Mouse (Mus musculus) heart, embryonic 12.5 days (tissue): ENCODE measurements around the gene Dupd1. TPM values are rescaled to one million over a fixed set of nuclear protein-coding genes. Genes with fewer than 3 reads are reported as not detected.

Source experiments
- ATAC-seq: fragments of 200-750 bp; cut with Nextera tagmentation; 2 replicates; pipeline ENCODE4 v1.8.0; 2017; ENCODE audit warnings: moderate TSS enrichment, moderate library complexity; ENCODE audit not compliant: insufficient number of reproducible peaks, low FRiP score
- H3K27ac ChIP-seq: fragments of 300-500 bp; sonication (generic); 2 replicates; pipeline ENCODE4 v1.5.1; 2016; ENCODE audit warnings: mild to moderate bottlenecking, moderate library complexity; ENCODE audit not compliant: poor library complexity, severe bottlenecking
- H3K27me3 ChIP-seq: fragments of 300-500 bp; sonication (generic); replicated peaks from 2 replicates; pipeline ENCODE4 v1.6.1; 2016; ENCODE audit warnings: mild to moderate bottlenecking, moderate library complexity
- H3K36me3 ChIP-seq: fragments of 300-500 bp; sonication (generic); 2 replicates; pipeline ENCODE4 v1.6.1; 2016; ENCODE audit warnings: mild to moderate bottlenecking, moderate library complexity
- H3K4me1 ChIP-seq: fragments of 300-500 bp; sonication (generic); replicated peaks from 2 replicates; pipeline ENCODE4 v1.6.1; 2016; ENCODE audit warnings: mild to moderate bottlenecking
- H3K4me2 ChIP-seq: fragments of 300-500 bp; sonication (generic); 2 replicates; pipeline ENCODE4 v1.6.1; 2016; ENCODE audit warnings: mild to moderate bottlenecking, moderate library complexity
- H3K4me3 ChIP-seq: fragments of 300-500 bp; sonication (generic); 2 replicates; pipeline ENCODE4 v1.5.1; 2016; ENCODE audit warnings: mild to moderate bottlenecking
- H3K9ac ChIP-seq: fragments of 300-500 bp; sonication (generic); 2 replicates; pipeline ENCODE4 v1.6.1; 2016; ENCODE audit warnings: mild to moderate bottlenecking, moderate library complexity
- H3K9me3 ChIP-seq: fragments of 300-500 bp; sonication (generic); replicated peaks from 2 replicates; pipeline ENCODE4 v1.6.1; 2016; ENCODE audit warnings: mild to moderate bottlenecking, moderate library complexity
- WGBS: fragments of 180-500 bp; shearing (Covaris S2); methylation state at CpG from one replicate; pipeline ENCODE4 v1.1.7; 2016; 5-methylcytosine and 5-hydroxymethylcytosine counted together
- polyA plus RNA-seq: library from polyadenylated mRNA; unstranded; fragments of >200 nt; fragmentation: Nextera tagmentation; extraction: Ambion mirVana; gene quantifications from 2 replicates; pipeline ENCODE4 v1.2.1, GENCODE M21; 2016

Gene Dupd1
- polyA plus RNA-seq, 1 experiment from 2014 or later: 0.23 TPM

DNA sequence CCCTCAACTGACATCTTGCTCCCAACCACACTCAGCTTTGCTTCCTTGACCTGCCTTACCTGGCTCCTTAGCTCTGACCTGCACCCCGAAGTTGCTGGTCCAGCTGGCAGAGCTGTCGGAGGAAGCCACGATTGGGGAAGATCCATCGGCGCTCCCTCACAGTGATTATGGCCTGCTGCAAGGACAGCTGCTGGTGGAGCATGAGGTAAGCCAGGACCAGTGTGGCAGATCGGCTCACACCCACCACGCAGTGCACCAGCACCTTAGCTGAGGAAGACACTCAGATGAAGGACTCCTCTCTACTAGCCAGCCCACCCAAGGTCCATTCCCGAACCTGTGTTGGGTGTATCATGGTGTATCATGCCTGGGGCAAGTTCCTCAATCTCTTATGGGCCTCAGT, 31.9 kb upstream of the Dupd1 start:
- Histone ChIP-seq H3K9me3 (no peaks in the 10 kb centered on the region), H3K27ac (no peak overlapping the region), H3K9ac (no peak overlapping the region), H3K36me3 (no peaks in the 10 kb centered on the region), H3K4me1 (no peaks in the 10 kb centered on the region; the same call in 1 of the 2 replicates), H3K4me3 (no peak overlapping the region), H3K27me3 (0 out of 2 replicates have a peak, but pooled peaks cover 3% of the 10 kb centered on the region), H3K4me2 (no peak overlapping the region)
- ATAC-seq: no peak
- 80% methylated on average over 8 of the region's 8 CpGs for WGBS

DNA sequence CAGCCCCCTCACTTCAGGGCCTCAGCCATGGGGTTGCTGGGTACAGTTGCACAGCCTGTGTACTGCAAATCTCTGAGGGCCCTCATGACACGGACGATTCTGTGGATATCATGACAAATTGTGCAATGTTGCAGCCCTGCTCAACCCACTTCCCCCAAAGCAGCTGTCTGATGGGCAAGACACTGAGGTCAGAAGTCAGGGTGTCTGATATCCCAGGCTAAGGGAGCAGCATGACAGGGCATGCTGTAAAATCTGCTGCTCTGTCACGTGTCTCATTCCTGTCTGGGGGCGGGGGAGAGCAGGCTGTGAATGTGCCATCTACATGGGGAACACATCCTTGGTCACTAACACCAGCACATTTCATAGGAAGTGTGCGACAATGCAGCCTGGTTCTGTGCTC, 30.8 kb upstream of the Dupd1 start:
- no peak overlapping the region for H3K4me2 ChIP-seq
- ATAC-seq: no peak
- WGBS: 59% methylated on average over 5 of the region's 5 CpGs
- H3K9me3 ChIP-seq: no peaks in the 10 kb centered on the region
- no peak overlapping the region for H3K4me3 ChIP-seq
- H3K27ac ChIP-seq: no peak overlapping the region
- H3K4me1 ChIP-seq: no peaks in the 10 kb centered on the region; the same call in 1 of the 2 replicates
- 0 out of 2 replicates have a peak, but pooled peaks cover 6% of the 10 kb centered on the region for H3K27me3 ChIP-seq
- no peaks in the 10 kb centered on the region for H3K36me3 ChIP-seq
- 0 out of 2 replicates have a peak overlapping the region, but pooled peaks have one; percentile 44 for H3K9ac ChIP-seq

DNA sequence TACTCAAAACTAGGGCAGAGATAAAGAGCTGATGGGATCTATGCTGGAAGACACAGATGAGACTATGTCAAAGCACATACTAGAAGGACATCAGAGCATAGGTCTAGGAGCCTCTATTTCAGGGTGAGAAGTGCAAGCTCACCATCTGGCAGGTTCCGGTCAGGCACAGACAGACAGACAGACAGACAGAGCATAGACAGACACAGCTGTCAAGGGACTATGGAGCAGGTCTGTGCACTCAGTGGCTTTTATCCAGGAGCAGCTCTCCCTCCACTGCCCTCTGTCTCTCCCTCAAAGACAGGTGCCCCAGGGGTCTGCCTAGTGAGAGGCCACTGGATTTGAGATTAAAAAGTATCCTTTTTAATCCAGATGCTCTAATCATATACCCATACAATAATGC, 29.8 kb upstream of the Dupd1 start:
- Histone ChIP-seq H3K27ac (no peak overlapping the region), H3K36me3 (no peaks in the 10 kb centered on the region), H3K4me3 (no peak overlapping the region), H3K27me3 (0 out of 2 replicates have a peak, but pooled peaks cover 9% of the 10 kb centered on the region), H3K4me1 (no peaks in the 10 kb centered on the region; the same call in 1 of the 2 replicates), H3K9ac (no peak overlapping the region), H3K4me2 (no peak overlapping the region), H3K9me3 (no peaks in the 10 kb centered on the region)
- WGBS: 76% methylated on average over 1 of the region's 1 CpGs
- no peak for ATAC-seq

DNA sequence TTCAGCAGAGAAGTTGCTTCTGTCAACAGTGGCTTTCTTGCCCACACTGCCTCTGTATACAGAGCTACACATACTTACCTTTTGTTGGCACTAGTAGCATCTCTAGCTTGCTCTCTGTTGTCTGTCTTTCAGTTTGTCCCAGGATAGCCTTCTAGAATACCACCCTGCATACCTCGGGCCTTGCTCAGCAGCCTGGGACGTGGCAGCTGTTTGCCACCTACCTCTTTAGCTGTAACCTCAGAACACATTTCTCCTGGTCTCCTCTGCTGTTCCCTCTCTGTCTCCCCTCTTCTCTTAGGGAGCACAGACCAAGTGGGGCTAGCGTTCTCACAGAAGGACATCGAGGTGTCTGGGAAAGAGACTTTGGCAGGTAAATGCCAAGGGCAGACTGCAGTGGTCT, 28.1 kb upstream of the Dupd1 start:
- H3K27ac ChIP-seq: no peak overlapping the region
- no peak overlapping the region for H3K9ac ChIP-seq
- no peaks in the 10 kb centered on the region for H3K9me3 ChIP-seq
- no peaks in the 10 kb centered on the region for H3K4me1 ChIP-seq
- H3K4me3 ChIP-seq: no peak overlapping the region
- H3K4me2 ChIP-seq: no peak overlapping the region
- WGBS: 88% methylated on average over 4 of the region's 4 CpGs
- no peak for ATAC-seq
- H3K27me3 ChIP-seq: 0 out of 2 replicates have a peak, but pooled peaks cover 9% of the 10 kb centered on the region
- H3K36me3 ChIP-seq: no peaks in the 10 kb centered on the region

DNA sequence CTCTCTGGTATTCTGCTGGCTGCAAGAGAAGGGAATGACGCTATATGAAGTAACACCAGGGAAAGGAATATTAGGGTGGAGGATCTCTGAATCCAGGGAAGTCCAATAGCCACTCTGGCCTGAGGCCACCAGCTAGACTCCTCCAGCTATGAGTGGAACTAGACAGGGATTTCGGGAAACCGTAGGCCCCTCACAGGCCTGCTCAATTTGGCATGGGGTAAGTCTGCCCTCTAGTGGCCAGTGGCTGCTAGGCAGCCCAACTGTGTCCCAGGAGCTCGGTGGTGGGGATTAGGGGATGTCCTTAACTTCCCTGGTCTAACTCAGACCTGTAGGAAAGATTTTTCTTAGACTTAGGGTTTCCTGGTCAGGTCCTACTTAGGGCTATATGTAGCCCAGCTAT, 27.4 kb upstream of the Dupd1 start:
- H3K27ac ChIP-seq: no peak overlapping the region
- no peak overlapping the region for H3K4me3 ChIP-seq
- no peak overlapping the region for H3K4me2 ChIP-seq
- 0 out of 2 replicates have a peak, but pooled peaks cover 9% of the 10 kb centered on the region for H3K27me3 ChIP-seq
- no peaks in the 10 kb centered on the region for H3K9me3 ChIP-seq
- WGBS: 18% methylated on average over 4 of the region's 4 CpGs
- no peaks in the 10 kb centered on the region for H3K4me1 ChIP-seq
- ATAC-seq: peak; percentile 64; the same call in 1 of the 2 replicates
- no peaks in the 10 kb centered on the region for H3K36me3 ChIP-seq
- H3K9ac ChIP-seq: no peak overlapping the region

DNA sequence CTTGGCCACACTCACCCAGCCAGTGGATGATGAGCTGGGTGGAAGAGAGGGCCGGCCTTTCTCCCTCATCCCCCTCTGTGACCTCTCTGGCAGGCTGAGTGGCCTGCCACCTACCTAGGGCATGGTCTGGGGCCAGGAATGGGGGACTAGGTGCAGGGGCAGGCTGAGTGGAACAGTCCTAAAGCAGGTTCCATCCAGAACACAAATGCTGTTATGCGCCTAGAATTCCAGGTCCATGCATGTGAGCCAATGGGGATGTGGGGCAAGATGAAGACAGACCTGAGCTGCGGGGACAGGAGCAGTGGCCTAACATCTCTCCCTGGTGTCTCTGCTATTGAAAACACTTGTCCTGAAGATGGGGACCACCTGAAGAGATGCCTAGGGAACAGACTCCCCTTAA, 26.9 kb upstream of the Dupd1 start:
- Histone ChIP-seq H3K4me1 (no peaks in the 10 kb centered on the region), H3K27ac (no peak overlapping the region), H3K4me2 (no peak overlapping the region), H3K9ac (no peak overlapping the region), H3K9me3 (no peaks in the 10 kb centered on the region), H3K27me3 (0 out of 2 replicates have a peak, but pooled peaks cover 9% of the 10 kb centered on the region), H3K36me3 (no peaks in the 10 kb centered on the region), H3K4me3 (no peak overlapping the region)
- no peak for ATAC-seq
- 68% methylated on average over 3 of the region's 3 CpGs for WGBS

DNA sequence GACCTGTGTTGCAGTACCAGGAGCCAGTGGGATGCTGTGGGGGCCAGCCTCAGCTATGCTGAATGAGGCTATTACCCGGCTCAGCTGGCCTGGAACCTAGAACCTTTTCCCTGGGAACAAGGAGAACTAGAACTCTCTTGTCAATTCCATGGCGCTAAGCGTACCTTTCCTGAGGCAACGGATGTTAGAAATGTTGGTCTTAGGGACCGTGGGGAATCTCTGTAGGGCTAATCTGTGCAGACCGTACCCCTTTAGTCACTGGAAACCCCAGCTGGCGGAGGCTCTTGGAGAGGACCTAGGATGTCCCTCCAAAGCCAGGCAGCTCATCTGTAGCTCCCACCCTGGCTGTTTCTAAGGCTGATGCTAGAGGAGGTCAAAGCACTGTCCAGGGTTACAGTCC, 26.0 kb upstream of the Dupd1 start:
- Histone ChIP-seq H3K36me3 (no peaks in the 10 kb centered on the region), H3K4me3 (no peak overlapping the region), H3K27me3 (0 out of 2 replicates have a peak, but pooled peaks cover 9% of the 10 kb centered on the region), H3K4me1 (no peaks in the 10 kb centered on the region), H3K9ac (no peak overlapping the region), H3K9me3 (no peaks in the 10 kb centered on the region), H3K4me2 (no peak overlapping the region), H3K27ac (no peak overlapping the region)
- WGBS: 86% methylated on average over 7 of the region's 7 CpGs
- ATAC-seq: no peak

DNA sequence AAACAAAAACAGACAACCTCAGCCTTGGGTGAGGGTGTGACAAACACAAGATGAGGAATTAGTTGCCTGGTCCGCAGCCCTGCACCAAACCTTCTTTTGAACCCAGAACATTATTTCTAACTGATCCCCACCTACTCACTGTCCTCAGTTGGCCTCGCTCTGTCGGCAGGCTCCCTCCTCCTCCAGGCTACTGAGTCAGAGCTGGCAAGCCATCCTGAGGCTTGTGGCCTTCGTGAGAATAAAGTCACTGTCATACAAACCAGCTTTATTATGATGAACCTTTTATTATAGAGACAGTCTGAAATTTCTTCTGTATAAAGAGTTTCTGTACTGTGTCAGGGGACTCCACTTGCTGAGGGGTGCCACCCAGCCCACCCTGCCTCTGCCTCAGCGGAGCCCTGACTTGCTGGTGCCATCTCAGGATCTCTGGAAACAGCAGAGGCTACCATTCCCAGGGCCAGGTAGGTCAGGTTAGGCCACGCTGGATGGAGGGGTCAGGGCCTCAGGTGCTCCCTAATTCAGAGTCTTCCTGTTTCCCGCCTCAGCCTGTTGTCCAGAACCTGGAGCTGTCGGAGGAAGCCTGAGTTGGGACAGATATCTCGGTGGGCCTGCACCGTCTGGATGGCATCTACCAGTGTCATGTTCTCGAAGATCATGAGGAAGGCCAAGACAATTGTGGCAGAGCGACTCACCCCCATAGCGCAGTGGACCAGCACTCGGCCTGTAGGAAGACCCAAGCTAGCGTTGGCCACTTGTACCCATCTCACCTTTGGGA, 18.9 kb upstream of the Dupd1 start:
- Histone ChIP-seq H3K9ac (no peak overlapping the region), H3K27me3 (no peaks in the 10 kb centered on the region), H3K4me1 (peaks cover 8% of the 10 kb centered on the region), H3K4me2 (no peak overlapping the region), H3K27ac (no peak overlapping the region), H3K36me3 (no peaks in the 10 kb centered on the region), H3K9me3 (peaks cover 5% of the 10 kb centered on the region; the same call in 1 of the 2 replicates), H3K4me3 (no peak overlapping the region)
- ATAC-seq: no peak
- WGBS: 84% methylated on average over 15 of the region's 15 CpGs

DNA sequence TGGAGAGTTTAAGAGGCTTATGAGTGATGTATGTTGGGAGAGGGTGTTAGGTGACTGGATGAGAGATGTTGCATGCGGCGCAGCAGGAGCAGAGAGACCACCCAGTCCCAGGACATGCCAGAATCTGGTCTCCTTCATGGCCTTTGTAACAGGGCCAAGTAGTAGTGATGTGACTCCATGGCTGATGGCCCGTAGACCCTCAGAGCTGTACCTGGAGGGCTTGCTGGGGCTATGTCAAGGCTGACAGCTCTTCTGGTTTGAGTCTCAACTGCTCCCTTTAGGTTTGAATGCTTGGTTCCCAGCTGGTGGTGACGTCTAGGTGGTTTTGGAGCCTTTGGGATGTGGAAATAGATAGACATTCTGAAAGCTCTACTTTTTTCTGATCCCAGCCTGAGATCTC, 15.6 kb upstream of the Dupd1 start:
- 82% methylated on average over 4 of the region's 4 CpGs for WGBS
- Histone ChIP-seq H3K36me3 (no peaks in the 10 kb centered on the region), H3K27ac (no peak overlapping the region), H3K4me2 (no peak overlapping the region), H3K4me1 (peaks cover 17% of the 10 kb centered on the region), H3K27me3 (no peaks in the 10 kb centered on the region), H3K9ac (no peak overlapping the region), H3K9me3 (peaks cover 5% of the 10 kb centered on the region; the same call in 1 of the 2 replicates), H3K4me3 (no peak overlapping the region)
- no peak for ATAC-seq

DNA sequence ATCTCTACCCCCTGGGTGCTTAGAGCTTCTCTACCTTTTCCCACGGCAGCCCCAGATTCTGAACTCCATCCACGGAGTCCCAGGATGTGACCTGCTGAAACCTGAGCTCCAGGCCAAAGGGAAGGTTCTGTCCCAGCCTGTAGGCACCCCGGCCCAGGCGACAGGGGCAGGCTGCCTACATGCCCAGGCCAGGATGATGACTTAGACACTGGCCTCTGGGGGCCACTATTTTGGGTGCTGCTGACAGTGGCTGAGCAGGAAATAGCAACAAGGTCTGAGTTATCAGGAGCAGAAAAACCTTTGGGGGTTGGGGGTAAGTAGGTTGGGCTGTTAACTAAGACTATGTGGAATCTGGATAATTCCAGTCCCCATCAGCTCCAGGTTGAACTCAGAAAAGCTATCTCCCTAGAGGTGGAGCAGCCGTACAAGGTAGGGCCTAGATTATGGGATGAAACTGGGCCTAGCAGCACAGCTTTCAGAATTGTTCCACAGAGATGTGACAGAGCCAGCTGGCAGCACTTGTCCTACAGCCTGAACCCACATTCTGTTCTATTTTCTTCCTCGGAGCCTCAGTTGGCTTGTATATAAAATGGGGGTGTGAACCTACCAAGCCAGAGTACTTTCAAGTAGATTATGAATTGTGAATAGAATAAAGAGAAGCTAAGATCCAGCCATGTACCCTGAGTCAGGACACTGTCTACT, 14.8 kb upstream of the Dupd1 start:
- Histone ChIP-seq H3K36me3 (no peaks in the 10 kb centered on the region), H3K4me1 (peaks cover 24% of the 10 kb centered on the region), H3K9me3 (peaks cover 5% of the 10 kb centered on the region; the same call in 1 of the 2 replicates), H3K4me3 (no peak overlapping the region), H3K9ac (no peak overlapping the region), H3K27me3 (no peaks in the 10 kb centered on the region), H3K4me2 (no peak overlapping the region), H3K27ac (no peak overlapping the region)
- 49% methylated on average over 6 of the region's 6 CpGs for WGBS
- ATAC-seq: no peak

DNA sequence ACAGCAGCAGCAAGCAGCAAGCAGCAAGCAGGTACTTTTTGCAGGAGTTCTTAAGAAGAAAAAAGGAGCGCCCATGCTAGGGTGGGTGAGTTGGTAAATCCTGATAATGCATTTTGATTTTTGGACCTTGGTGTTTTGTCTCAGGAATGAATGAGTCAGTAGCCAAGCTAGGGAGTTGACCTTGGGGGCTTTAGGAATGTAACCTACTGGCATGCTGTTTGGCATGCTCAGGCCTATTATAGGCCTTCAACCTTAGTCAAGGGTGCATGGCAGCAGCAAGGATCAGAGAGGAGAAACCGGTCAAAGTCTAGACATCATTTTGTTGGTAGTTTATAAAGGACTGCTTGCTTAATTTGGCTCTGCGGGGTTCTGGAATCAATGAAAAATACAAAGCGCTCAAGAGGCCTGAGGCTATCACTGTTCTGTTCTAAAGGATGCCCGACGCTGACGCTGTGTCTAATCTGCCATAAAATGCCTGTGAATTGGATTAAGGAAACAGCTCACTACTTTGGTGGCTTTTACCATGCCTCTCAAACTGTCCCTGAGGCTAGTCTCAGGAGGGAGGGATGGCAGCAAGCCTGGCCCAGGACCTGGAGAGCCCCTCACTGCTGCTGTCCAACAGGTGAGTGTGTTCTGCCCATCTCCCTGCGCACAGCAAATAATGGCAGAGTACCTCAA, 7.8 kb upstream of the Dupd1 start:
- H3K4me2 ChIP-seq: no peak overlapping the region
- no peak overlapping the region for H3K27ac ChIP-seq
- peaks cover 11% of the 10 kb centered on the region for H3K9me3 ChIP-seq
- H3K4me1 ChIP-seq: peaks cover 34% of the 10 kb centered on the region
- no peaks in the 10 kb centered on the region for H3K36me3 ChIP-seq
- no peaks in the 10 kb centered on the region for H3K27me3 ChIP-seq
- ATAC-seq: no peak
- H3K9ac ChIP-seq: no peak overlapping the region
- WGBS: 83% methylated on average over 8 of the region's 8 CpGs
- H3K4me3 ChIP-seq: no peak overlapping the region
